1 mouse cellular context compared by ENCODE assay signal in genomic region chr17:31693330-31694022, GRCm38 (mm10).
TF ChIP-seq lines count a peak whose summit lies in the region.

No protein-coding gene starts in this region.

TF ChIP-seq in C2C12, 6 proteins besides CTCF, POLR2A, EP300 and RAD21 (continued from another document):
- no peak for TF ChIP-seq MYOD1 (IDR thresholded peaks at IDR 0.05; ENCODE audit: control insufficient read depth, insufficient read length, low read depth)
- no peak for TF ChIP-seq FOSL1 (IDR thresholded peaks at IDR 0.05; ENCODE audit: insufficient read depth, low read length, poor library complexity, severe bottlenecking)
- TF ChIP-seq CEBPB (IDR thresholded peaks at IDR 0.05; ENCODE audit: low read depth), result no peak
- no peak for TF ChIP-seq MAX (IDR thresholded peaks at IDR 0.05)
- TF ChIP-seq MYOG (IDR thresholded peaks at IDR 0.05; ENCODE audit: control insufficient read depth, extremely low read depth, insufficient read length), result no peak
